Mouse (Mus musculus) neutrophil, adult 5-6 weeks (primary cell): Measurements from ENCODE around the gene Lrg1. TPM values are rescaled to one million over a fixed set of nuclear protein-coding genes. Genes with fewer than 3 reads are reported as not detected.
"Not testable (repeated sequence)": the region's sequence is repeated elsewhere in the genome, so short reads cannot be mapped to it uniquely, and the experiment has no call there.

Source experiments
- ATAC-seq: fragments of 151-379, 151-347 bp; 2 replicates; pipeline ENCODE4 v1.8.0; 2017; ENCODE audit warnings: mild to moderate bottlenecking, moderate TSS enrichment; ENCODE audit not compliant: insufficient number of reproducible peaks, poor library complexity, low FRiP score, severe bottlenecking; ENCODE audit errors: extremely low read depth
- total RNA-seq: library from RNA; stranded (forward); fragments of 200-1000 nt; gene quantifications from 2 replicates; pipeline ENCODE4 v1.2.3, GENCODE M21; 2017

Gene Lrg1
- total RNA-seq, 1 experiment from 2014 or later, result 126 TPM

- no peak for ATAC-seq
Observed at GRCm38 (mm10) chr17:56112743-56113142, 9.1 kb downstream of the Lrg1 start.

GRCm38 (mm10) chr17:56111864-56112263 lies 9.9 kb downstream of the Lrg1 start:
- ATAC-seq, result peak; percentile 57; the same call in 1 of the 2 replicates

- ATAC-seq, result no peak
Observed at GRCm38 (mm10) chr17:56111021-56111420, 10.8 kb downstream of the Lrg1 start.

- no peak for ATAC-seq
Observed at GRCm38 (mm10) chr17:56110571-56110970, 11.2 kb downstream of the Lrg1 start.

- no peak for ATAC-seq
Observed at GRCm38 (mm10) chr17:56109219-56110051, 12.4 kb downstream of the Lrg1 start, which contains the start of gene Plin4. Plin4 (minus strand) TSS chr17:56109803.

GRCm38 (mm10) chr17:56108334-56109044 lies 13.3 kb downstream of the Lrg1 start:
- no peak for ATAC-seq

- no peak for ATAC-seq
Observed at GRCm38 (mm10) chr17:56107736-56108135, 14.1 kb downstream of the Lrg1 start.

- ATAC-seq, result no peak
Observed at GRCm38 (mm10) chr17:56106981-56107380, 14.8 kb downstream of the Lrg1 start.

GRCm38 (mm10) chr17:56106436-56106835 lies 15.4 kb downstream of the Lrg1 start:
- not testable (repeated sequence) for ATAC-seq

GRCm38 (mm10) chr17:56104821-56105220 lies 17.0 kb downstream of the Lrg1 start:
- ATAC-seq, result not testable (repeated sequence)

- no peak for ATAC-seq
Observed at GRCm38 (mm10) chr17:56103465-56104285, 18.1 kb downstream of the Lrg1 start.

GRCm38 (mm10) chr17:56102927-56103326 lies 18.9 kb downstream of the Lrg1 start:
- ATAC-seq, result no peak

GRCm38 (mm10) chr17:56102158-56102557 lies 19.6 kb downstream of the Lrg1 start:
- no peak for ATAC-seq

- no peak for ATAC-seq
Observed at GRCm38 (mm10) chr17:56100811-56101210, 21.0 kb downstream of the Lrg1 start.

GRCm38 (mm10) chr17:56098711-56099572 lies 22.9 kb downstream of the Lrg1 start:
- ATAC-seq, result no peak

- no peak for ATAC-seq
Observed at GRCm38 (mm10) chr17:56098180-56098579, 23.6 kb downstream of the Lrg1 start.

GRCm38 (mm10) chr17:56096883-56097282 lies 24.9 kb downstream of the Lrg1 start:
- ATAC-seq, result no peak

- no peak for ATAC-seq
Observed at GRCm38 (mm10) chr17:56092794-56093193, 29.0 kb downstream of the Lrg1 start.
